Mouse (Mus musculus): Measurements from ENCODE around the gene Ptprb.

Gene Ptprb

DNA sequence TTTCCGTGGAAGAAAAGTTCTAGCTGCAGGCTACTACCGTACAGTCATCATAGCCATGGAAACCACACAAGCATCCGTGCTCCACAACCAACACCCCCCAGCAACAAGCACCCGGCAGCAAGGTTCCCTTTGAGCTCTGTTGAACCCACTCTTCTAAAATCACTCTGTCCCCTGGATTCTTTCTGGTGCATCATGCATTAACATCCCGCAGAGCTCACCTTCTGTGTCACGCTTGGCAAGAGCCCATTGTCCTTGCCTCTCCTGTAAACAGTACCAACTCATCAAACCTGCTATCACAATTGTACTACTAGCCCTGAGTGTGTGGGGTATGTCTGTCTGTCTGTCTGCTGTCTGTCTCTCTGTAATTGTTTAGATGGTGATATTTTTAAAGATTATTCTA is 98.8 kb downstream of the Ptprb start:
- no peak for DNase-seq (ENCODE audit: low spot score in 2 of 2)

DNA sequence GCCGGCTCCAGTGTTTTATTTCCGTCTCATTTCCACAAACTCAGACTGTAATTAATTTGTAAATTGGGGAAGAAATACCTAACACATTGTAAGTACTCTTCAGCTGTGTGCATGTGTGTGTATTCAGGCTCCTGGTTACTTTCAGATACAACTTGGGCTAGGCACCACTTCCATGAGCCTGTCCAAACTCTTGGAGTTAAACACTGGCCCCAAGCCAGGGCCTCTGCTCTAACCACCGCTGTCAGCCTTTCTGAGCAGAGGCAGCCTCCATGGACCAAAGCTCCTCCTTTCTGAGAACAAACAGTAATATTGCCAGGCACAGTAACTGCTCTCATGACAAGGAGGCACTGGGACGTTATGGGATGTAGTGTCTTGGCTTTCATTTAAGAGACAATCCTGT is 101.5 kb downstream of the Ptprb start:
- DNase-seq (ENCODE audit: low spot score in 2 of 2) = no peak

DNA sequence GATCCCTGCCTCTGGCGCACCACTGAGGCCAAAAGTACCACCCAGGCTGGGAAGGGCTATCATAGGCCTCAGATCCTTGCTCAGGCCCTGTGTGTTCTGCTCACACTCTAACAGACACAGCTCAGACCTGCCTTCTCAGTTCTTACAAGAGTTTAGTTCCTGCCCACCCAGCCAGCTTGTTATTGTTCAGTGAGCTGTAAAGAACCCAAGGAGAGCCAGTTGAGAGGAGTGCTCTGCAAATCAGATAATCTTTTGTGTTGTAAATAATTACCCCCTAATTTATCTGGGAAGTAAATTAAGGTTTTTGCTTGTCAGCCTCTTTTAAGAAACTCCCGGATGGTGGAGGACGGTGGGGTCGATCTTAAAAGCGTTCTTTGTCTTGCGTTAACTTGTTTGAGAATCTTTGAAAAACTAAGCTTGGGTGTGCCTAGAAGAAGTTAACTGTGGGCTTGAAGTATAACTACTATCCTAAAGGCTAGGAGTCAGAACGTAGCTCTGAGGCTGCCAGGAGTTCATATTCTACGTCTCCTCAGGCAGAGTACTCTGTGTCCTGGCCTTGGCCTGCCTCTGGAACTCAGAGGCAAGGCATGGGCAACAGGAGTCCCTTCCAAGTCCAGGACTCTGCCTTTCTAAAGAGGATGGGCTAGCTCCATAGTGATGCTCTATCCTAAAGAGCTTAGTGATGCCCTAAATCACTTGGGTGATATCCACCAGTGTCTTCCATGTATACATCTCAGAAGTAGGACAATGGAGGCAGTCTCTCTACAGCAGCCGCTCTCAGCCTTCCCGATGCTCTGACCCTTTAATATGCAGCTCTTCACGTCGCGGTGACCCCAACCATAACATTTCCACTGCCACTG is 107.7 kb downstream of the Ptprb start:
- no peak for DNase-seq (ENCODE audit: low spot score in 2 of 2)

DNA sequence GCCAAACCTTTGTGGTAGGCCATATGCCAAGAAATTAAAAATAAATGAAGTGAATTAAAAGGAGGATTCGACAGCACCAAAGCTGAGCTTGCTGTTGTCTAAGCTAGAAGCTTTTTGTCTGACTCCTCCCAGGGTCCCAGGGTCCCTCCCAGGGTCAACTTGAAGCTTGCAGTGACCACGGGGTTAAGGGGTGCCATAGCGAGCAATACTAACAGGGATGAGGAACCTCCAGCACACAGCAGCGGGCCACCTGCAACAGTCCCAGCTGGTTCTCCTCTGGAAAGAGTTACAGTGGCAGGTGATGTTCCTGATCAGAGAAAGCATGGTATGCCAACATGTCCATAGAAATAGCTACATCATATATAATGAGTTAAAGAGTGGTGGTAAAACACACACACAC is 109.1 kb downstream of the Ptprb start:
- DNase-seq (ENCODE audit: low spot score in 2 of 2) = no peak

DNA sequence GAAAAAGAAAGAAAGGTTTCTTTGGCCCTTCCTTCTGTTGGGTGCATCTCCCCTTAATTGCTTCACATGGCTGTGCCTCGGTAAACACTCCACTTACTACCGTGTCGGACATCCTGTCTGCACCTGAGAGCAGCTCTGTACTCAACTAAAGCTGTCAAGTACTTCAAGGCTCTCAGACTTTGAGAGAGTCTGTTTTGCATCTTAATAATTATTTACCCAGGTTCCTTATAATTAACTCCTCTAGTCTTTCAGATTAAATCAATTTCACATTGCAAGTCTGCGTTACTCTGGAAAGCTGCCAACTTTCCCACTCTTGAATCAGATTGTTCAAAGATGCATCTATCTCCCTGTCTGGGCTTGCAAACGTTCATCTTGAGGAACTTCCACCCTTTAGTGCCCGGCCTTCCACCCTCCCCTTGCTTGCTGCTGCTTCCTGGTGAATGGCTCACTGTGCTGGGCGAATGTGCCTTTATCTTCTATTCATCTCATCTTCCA is 111.1 kb downstream of the Ptprb start:
- peak in 1 of 2 experiments; percentile 29 for DNase-seq (ENCODE audit: low spot score in 2 of 2)

DNA sequence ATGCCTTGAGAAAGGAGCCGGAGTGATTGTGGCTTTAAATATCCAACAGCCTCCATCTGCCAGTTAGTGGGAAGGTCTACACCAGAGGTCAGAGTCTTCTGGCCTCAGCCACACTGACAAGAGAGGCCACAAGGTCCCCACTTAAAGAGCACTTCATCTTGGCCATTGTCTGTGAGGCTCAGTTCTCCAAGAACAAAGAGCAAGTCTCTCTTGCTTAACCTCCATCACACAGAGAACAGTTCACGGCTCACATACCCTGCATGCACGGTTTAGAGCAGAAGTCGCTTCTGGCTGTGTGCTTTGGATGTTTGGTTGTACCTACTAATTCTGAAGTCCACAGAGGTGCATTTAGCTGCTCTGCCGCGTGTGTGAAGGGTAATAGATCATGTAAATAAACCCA is 113.5 kb downstream of the Ptprb start:
- DNase-seq (ENCODE audit: low spot score in 2 of 2) = no peak

DNA sequence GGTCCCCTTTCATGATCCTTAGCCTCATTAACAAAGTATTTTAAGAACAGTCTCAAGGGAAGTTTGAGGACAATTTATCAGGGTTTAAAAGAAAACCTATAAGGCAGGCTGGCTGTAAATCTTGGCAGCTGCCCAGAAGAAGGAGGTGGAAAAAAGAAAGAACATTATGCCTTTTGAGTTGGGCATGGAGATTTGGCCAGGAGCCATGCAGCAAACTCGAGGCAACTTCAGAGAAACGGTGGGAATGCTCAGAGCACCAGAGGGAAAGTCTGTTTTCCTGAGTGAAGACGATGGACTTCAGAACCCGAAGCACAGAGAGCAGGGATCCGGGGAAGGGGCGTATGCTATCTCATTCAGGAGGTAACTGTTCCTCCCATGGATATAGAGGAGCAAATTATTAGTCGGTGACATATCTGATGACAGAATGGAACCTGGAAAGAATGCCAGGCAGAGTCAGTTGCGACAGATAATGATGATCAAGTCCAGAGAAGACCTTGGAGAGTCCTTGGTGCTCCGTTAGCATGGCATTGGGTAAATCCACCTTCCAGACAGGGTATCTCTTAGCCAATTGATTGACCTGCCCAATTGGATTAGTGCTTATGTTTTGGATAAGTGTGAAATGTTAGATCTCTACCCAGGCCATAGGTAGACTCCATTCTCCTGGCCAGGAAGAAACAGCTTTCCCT is 118.6 kb downstream of the Ptprb start:
- DNase-seq (ENCODE audit: low spot score in 2 of 2) = peak; percentile 66 to 68

DNA sequence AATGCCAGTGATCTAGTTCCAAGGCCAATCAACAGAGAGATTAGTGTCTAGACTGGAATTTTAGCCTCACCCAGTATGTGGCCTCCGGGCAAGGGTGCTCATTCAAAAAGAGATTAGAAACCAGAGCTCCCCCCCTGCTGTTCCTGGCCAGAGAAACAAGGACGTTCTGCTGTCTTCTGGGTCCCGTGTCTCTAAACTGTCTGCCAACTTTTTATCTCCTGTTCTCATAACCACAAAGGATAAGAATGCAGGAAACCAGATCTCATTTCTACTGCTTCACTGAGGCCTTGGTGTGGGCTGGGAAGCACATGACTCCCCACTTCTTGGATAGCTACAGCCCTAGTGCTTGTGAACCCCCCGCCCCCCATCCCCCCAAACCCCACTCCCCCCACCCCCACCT is 119.3 kb downstream of the Ptprb start:
- DNase-seq (ENCODE audit: low spot score in 2 of 2) = no peak

DNA sequence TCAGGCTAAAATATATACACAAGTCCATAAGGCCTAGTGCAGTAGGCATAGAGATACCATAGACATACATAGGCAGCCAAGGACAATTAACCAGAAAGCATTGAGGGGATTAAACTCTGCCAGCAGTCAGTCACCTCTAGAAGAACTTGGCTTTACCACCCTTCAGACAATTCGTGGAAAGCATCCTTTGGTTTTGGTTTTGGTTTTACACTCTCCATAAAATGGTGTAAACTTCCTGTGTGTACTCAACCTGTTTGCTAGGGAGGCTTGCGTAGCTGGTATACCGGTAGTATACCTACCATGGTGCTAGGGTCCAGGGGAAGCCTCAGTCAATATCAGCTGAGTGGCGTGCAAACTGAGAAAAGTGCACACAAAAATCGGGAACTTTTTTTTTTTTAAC is 121.0 kb downstream of the Ptprb start:
- no peak for DNase-seq (ENCODE audit: low spot score in 2 of 2)

DNA sequence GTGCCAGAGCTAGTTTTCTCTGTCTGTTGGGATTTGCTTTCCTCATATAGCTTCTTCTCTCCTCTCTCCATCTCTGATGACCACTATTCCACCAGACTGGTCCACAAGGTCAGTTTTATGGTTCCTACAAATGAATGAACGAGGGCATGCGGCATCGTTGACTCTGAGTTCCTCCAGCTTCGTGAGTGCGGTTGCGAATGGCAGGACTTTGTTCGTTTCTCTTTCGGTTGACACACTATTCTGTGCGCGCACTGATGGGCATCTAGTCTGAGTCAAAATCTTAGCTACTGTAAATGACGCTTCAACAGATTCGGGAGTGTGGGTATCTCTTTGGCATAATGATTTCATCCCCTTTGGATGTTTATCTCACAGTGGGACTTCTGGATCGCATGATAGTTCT is 121.6 kb downstream of the Ptprb start:
- no peak for DNase-seq (ENCODE audit: low spot score in 2 of 2)

DNA sequence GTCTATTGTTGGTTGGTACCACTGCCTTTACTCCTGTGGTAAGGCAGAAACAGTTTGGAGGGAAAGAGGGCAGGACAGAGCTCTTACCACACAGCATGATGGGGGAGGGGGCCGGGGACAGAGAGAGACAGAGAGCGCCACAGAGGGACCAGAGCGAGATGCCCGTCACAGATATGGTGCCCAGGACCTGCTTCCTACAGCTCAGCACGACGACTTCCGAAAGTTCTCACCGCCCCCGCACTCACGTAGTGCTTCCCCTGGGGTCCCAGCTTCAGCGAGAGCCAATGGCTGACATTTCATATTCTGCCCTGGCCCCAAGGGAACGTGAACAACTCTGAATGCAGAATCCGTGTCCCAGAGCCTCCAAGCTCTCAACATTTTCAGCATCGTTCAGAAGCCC is 122.2 kb downstream of the Ptprb start:
- DNase-seq (ENCODE audit: low spot score in 2 of 2) = no peak

DNA sequence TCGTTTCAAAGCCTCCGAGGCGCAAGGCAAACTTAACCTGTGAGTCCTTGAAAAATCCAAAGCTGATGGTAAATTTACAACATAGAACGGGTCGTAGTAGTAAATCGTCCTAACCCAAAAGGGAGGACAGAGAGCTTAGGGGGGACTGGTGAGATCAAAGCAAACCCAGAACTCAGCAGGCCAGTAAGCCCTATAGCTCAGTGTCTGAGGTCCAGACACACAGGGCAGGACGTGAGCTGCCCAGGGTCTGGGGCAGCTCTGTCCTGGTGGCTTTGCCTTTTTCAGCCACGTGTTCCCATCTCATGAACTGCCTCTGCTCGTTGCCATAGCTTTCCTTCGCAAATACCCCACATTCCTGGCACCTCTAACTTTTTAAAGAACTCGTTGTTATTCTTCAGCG is 122.7 kb downstream of the Ptprb start:
- DNase-seq (ENCODE audit: low spot score in 2 of 2) = no peak

DNA sequence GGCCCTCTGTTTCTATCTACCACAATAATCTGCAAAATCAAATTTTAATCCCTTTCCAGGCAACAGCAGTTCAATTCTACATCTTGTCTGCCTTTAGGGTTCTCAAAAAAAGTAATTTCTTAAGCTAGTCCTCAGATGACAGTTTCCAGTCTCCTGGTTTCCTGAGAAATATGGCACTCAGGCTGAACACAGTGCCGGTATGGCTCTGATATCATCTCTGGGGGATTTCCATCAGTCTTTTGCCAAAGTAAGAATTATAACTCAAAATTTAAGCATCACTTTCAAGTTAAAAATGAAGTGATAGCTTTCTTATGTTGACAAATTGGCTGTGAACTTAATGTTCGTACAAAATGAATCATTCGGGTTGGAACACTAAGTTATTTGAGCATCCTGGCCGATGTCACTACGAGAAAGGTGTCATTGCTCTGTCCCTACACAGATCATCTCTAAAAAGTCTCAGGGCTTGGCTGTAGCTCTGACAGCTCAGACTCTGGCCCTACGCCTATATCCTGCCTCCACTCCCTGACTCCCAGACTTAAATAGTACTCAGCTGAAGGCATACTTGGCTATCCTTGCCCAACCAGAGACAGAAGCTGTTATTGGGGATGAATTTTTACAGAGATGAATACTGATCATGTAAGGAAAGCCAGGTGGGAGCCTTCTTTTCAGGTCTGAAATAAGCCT is 127.6 kb downstream of the Ptprb start:
- DNase-seq (ENCODE audit: low spot score in 2 of 2) = no peak

DNA sequence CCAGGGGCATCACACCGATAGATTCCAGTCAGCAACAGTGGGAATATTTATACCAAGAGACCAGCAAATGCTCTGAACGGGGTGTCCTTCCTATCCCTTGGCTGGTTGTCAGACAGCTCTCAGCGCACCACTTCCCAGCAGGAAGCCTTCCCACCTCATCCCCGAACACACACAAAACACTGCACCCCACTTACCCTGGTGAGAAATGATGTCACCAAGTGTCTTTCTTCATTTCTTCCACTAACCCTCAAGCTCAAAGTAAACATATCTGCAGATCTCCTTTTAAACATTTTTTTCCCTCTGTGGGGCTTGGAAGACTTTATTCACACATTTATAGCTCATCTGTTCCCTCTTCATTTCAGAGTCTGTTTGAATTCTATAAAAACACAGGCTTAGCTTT is 128.4 kb downstream of the Ptprb start:
- DNase-seq (ENCODE audit: low spot score in 2 of 2) = peak in 1 of 2 experiments; percentile 35

DNA sequence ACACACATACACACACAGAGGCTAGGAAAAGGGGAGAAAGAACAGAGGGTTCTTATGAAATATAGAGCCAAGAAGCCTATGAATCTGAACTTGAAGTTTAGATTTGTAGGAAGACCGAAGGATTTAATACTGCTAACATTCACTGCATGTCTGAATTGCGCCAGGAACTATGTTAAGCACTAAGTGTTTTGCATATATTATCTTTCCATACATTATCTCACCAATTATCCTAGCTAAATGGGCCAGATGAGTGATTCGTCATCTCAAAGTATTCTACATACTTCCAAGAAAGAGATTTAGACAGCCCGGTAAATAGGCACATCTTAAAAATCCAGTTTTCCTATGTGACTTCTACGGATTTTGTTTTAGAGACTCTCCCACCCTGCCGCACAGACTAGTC is 129.7 kb downstream of the Ptprb start:
- no peak for DNase-seq (ENCODE audit: low spot score in 2 of 2)

DNA sequence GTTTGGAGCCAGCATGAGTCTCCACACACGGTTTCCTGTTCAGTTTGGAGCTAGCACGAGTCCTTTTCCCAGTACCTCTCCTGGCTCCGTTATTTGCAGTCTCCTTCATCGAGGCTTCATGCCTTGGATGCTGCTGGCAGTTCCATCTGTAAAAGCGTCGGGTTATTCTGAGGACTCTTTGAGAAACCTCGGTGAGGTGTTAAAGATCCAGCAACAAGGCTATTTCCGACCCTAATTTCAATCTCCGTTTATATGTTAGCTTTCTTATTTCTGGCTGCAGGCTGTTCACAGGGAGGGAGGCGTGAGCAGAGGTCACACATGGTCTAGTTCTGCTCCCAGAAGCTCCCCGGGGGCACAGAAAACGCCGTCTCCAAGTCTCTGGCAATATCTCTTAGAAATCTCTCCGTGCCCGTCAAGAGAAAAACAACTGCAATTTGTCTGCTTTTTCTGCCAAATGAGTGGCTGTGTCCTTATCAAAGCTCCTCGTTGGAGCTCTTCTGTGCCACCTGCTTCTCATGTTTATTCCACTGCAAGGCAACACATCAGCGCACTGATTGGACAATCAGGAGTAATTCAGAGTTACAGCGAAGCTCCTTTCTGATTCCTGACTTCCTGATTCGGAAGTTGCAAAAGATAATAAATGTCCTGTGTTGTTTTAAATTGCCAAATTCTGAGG is 132.5 kb downstream of the Ptprb start:
- no peak for DNase-seq (ENCODE audit: low spot score in 2 of 2)

DNA sequence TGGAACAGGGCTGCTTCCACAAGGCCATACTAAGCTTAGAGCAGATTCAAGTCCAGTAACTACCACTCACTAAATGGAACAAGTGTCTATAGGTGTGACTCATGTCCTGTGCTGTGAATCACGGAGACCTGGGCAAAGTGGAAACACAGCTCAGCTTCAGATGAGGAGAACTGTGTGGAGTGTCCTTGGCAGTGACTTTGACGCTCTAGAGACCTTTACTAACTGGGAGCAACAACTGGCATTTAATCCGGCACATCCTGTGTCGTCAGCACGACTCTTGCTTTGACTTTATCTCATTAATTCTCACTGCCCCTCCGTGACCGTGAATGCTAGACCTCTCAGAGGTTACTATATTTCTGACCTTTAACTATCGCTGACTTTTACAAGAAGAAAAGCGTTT is 135.5 kb downstream of the Ptprb start:
- no peak for DNase-seq (ENCODE audit: low spot score in 2 of 2)

DNA sequence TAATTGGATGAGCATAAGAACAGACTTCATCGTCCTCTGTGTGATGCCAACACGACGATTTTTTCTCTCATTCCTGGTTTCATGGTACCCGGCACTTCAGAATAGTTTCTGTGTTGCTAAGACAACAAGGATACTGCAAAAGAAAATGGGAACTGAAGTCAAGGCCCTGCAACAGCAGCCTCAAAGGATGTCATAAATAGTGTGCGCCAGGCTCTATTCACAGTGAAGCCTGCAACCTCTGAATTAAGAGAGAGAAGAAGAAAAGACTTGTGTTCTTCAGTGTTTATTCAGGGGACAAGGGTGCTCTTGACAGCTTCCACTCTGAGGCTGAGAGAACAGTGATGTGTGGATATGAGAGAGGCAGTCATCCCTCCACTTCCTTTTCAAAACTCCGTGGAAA is 140.8 kb downstream of the Ptprb start:
- DNase-seq (ENCODE audit: low spot score in 2 of 2) = no peak

DNA sequence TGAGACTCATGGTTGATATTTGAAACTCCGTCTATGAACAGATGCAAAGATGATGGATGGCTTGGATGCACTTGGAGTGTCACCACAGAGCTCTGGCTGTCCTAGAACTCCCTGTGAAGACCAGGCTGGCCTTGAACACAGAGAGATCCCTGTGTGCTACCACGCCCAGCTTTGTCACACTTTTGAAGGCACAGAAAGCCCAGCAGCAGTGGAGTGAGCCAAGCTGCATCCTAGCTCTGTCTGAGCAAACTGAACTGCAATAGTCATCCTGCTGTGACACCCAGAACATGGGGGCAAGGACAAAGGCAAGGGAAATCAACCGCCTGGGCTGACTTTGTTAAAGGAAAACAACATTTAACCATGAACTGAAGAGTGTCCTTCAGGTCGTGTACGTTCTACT is 141.4 kb downstream of the Ptprb start:
- DNase-seq (ENCODE audit: low spot score in 2 of 2) = no peak

DNA sequence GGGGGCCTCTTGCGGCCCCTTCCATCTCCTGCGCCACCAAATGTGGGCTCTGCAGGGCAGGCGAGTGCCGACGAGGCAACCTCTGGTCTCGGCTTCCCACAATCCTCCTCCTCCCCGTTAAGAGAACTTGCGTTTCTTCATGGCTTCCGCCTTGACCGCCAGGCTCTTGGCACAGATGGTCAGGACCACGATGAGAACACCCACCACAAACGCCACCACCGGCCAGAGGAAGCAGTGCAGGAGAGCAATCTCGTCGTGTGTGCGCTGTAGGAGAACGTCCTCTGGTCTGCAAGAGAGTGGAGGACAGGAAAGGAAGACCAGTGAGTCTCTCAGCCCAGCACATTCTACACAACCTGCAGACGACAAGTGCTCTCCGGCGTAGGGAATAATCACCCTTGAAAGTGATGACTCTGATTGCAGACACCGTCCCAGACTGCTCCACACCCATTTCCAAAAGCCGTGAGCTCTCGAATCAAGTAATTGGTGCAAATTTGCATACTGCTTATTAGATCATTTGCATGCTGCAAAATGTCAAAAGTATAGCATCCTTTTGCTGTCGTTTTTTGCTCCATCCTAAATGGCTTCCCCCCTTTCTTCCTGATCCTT is 142.9 kb downstream of the Ptprb start:
- no peak for DNase-seq (ENCODE audit: low spot score in 2 of 2)

DNA sequence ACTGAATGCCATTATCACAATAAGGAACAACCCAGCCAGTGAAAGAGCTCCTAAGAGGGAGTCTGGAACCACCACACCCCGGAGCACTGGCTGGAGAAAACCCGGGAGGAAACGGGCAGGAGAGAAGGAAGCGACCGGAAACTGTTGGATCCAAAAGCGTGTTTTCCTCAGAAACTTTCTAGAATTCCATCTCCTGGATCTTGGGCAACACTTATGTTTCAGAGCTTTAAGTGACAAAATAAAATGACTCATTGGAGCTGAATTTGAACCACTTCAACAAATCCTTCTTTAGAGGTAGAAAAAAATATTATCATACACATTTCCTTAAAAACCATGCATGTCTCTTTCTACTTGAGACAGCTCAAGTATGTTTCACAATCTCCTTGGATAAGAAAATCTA is 145.7 kb downstream of the Ptprb start:
- DNase-seq (ENCODE audit: low spot score in 2 of 2) = no peak

DNA sequence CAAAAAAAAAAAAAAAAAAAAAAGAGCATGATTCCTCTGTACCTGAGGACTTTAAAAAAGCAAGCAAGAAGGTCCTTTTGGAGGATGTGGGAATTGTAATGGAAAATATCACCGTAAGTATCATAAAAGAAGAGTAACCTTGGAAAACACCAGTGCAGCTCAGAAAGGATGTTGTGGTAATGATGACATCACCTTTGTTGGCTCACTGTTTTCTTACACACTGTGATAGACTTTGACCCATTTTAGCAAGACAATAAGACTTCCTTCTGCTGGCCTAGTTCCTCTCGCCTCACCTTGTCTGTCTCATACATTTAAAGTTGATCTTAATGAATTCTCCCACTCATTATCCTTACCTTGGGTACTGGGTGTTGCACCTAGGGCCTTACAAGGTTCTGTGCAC is 147.2 kb downstream of the Ptprb start:
- no peak for DNase-seq (ENCODE audit: low spot score in 2 of 2)

All from right cerebral cortex, adult 2 months (tissue).